Mouse (Mus musculus) spleen, adult 2 months (tissue): ENCODE data around the gene Rad51b.

Source experiments
- CTCF ChIP-seq: fragments of 200-500 bp; IDR thresholded peaks from 2 replicates; pipeline ENCODE4 v1.5.1; 2011; ENCODE audit warnings: mild to moderate bottlenecking, inconsistent platforms; ENCODE audit not compliant: insufficient read depth, insufficient read length, insufficient replicate concordance; ENCODE audit errors: extremely low read depth
- POLR2A ChIP-seq: fragments of 200-500 bp; IDR thresholded peaks from 2 replicates; pipeline ENCODE4 v1.6.1; 2011; ENCODE audit warnings: low read depth, low read length, inconsistent platforms

GRCm38 (mm10) chr12:79629945-79630850, 333.1 kb downstream of the Rad51b start:
- TF ChIP-seq CTCF (no peak), POLR2A (no peak)
